Mouse (Mus musculus) monocyte, adult 2 months (primary cell): ENCODE measurements around the gene Smox.

Experiments used
- DNase-seq, 2 experiments: peaks; one replicate each; pipeline ENCODE4 v3.0.0; 2022; ENCODE audit warnings: low spot score in 2 of 2, low read depth in 1 of 2

Gene Smox

GRCm38 (mm10) chr2:131510531-131510930 is 19.2 kb downstream of the Smox start:
- no peak for DNase-seq

- DNase-seq, result no peak
Measured at GRCm38 (mm10) chr2:131513477-131513876, 22.2 kb downstream of the Smox start.

DNA sequence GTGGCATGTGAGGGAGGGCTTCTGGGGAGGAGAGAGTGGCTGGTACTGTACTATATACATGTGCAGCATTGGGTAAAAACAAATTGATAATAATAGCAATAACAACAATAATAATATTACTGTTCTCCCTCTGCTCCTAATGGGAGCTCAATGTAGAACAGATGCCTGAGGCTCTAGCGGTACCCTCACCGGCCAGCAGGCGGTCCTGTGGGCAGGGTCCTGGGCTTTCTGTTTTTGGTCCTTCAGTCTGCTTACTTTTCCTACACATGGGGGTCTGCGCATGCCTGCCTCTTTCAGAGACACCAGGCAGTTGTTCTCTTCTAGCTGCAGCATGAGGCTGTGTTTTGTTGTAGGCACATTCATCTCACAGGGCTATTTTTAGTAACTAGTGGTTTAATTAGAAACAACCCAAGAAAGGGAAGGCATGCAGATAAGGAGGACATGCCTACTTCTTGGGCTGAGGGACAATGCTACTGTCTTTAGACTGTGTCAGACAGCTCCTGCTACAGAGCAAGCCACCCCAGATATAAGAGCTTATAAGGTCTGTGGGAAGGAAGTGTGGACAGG is 22.8 kb downstream of the Smox start:
- DNase-seq, result no peak

GRCm38 (mm10) chr2:131517550-131517949 is 26.3 kb downstream of the Smox start:
- DNase-seq, result no peak

GRCm38 (mm10) chr2:131518790-131519189 is 27.5 kb downstream of the Smox start:
- no peak for DNase-seq

GRCm38 (mm10) chr2:131520743-131521142 is 29.4 kb downstream of the Smox start:
- no peak for DNase-seq

DNA sequence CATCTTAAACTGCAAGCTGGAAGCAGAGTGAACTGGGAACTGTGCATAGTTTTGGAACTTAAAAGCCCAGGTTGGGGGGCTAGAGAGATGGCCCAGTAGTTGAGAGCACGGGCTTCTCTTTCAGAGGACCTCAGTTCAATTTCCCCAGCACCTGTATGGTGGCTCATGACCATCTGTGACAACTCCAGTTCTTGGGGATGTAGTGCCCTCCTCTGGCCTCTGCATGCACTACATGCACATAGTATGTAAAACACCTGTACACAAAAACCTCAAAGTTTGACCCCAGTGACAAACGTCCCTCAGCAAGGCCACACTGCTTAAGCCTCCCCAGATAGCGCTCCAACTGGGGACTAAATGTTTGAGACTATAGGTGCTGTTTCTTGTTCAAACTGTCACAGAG is 35.8 kb downstream of the Smox start:
- DNase-seq, result no peak

DNA sequence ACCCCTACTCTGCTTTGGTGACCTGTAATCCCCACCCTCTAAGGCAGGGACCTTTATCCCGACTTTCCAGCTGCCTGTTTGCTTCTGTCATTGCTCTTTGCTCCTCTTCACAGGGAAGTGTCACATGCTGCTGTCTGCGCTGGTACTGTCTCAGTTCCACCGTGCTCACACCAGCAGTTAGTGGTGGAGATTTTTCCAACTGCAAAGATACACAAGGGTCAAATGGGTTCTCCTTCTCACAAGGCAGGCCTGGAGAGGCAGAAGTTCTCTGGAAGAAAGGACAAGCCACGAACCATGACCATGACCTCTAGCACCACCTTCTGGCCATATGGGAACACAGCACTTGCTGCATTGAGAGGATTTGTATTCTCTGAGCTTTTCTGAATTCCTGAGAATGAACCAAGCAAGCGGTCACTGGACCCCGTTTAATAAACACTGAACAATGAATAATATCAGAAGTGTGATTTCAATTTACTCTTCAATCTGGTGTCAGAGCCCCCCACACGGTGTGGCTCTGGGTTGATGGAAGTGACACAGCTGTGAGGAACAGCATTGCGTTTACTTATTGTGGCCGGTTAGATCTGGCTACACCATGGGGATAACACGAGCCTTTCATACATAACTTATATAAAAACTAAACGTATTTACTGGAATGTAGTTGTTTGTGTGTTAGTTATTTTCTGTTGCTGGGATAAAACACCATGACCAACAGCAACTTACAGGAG is 38.8 kb downstream of the Smox start:
- DNase-seq, result no peak

GRCm38 (mm10) chr2:131530623-131531008 is 39.3 kb downstream of the Smox start:
- DNase-seq, result peak; percentile 50 to 55

DNA sequence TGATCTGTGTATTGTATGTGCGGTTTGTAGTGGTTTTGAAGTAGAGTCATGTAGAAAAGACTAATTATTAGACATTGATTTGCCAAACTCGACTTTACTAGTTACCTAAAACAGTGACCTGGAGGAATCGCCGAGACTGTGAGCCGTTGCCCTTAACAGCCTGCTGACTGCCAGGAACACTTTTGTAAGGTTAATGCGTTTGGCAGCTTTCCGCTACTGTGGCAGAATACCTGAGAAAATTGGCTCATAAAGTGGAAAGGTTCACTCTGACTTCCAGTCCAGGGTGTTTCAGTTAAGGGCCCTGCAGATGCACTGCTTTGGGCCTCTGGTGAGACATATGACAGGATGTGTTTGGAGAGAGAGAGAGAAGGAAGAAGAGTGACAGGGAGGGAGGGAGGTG is 40.0 kb downstream of the Smox start:
- DNase-seq, result no peak

- DNase-seq, result no peak
Measured at GRCm38 (mm10) chr2:131535168-131535567, 43.9 kb downstream of the Smox start.

- DNase-seq, result no peak
Measured at GRCm38 (mm10) chr2:131538341-131538740, 47.0 kb downstream of the Smox start.

DNA sequence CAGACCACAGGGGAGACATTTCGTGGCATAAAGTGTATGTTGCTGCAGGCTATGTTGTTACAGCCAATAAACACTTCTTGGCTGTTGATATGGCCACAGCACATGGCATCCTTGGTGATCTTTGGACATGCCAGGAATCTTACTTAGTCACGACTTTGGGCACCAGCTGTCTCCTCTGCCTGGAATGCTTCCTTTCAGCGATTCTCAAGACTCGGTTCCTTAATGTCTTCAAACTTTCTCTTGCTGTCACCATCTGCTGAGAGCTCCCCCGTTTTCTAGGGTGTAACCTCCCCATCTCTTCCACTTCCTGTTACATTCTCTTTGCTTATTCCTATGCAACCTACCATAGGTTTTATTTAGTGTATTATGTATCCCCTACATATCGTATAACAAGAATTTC is 48.5 kb downstream of the Smox start:
- DNase-seq, result no peak

DNA sequence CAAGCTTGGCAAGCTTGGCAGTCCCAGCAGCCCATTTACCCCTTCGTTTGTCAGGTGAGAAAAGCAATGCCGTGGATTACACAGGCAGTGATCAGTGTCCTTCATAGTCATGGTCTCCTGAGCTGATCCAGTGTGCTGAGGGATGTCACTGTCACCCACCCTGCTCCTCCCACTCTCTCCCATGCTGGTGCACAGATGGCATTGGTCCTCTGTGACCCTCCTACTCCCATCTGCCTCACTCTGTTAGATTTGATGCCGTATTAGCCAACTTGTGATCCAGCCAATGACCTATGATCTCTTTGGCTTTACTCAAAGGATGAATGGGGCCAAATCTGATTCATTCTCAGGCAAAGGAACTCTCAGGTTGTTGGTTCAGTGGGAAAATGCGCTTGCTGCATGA is 50.4 kb downstream of the Smox start:
- no peak for DNase-seq

GRCm38 (mm10) chr2:131542531-131542930 is 51.2 kb downstream of the Smox start:
- no peak for DNase-seq

DNA sequence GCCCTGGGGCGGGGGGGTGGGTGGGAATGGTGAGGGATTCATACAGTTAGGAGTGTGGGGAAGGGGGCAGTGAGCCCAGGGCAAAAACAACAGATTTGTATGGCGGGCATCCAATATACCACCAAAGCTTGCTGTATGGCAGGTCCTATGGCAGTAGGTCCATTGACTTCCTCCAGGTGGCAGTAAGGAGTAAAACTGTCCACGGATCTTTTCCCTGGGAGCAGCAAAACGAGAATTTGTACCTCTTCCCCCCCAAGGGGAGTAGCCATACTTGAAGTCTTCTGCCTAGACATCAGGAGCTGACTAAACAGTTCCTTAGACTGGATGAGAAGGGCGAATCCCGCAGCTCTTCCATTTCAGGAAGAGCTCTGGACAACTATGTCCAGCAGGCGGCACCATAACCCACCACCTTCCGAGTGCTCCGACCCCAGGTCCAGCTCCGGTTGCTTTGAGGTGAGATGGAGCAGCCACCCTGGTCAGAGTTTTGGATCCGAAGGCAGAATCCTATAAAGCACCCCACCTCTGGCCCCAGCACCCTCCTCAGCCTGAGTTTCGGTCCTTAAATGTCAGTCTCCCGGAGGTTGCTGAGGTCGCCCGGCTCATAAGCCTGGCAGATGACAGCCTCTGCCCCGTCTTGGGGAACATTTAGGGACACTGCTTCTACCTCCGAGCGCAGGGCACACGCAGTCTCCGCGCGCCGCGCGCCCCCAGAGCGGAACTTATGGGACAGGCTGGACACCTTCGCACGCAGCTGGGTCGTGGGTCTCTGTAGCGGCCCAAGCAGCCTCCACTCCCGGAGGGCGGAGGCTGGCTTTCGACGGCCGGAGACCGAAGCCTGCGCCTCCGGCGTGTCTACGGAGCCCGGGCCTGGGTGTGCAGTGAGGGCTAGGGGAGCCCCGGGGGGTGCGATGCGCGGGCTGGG is 54.4 kb downstream of the Smox start:
- peak; percentile 18 to 40 for DNase-seq

GRCm38 (mm10) chr2:131546308-131546700 is 55.0 kb downstream of the Smox start:
- DNase-seq, result no peak

DNA sequence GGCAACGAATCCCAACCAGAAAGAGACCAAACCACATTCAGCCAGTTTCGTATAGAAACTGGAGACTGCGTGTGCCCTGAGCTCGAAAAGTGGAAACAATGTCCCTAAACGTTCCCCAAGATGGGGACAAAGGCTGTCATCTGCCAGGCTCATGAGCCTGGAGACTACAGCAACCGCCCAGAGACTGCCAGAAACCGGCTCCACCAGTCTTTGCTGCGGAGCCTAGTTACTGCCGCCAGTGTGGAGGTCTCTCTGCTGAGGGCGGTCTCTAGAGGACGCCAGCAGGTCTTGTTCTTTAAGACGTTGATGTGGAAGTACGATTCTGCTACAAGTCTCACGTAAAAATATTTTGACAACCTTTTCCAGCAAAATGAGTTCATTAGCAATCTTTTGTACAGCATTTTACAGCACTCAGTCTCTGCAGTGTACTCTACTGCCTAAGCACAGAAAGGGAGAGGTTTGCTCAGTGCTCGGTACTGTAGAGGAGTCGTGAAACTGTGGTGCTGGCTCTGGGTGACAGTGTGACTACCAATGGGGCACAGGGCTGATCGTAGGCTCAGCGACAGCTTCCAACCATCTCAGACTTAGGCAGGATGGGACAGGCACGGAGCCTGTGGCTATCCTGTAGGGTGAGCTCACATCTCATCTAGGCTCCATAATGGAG is 55.6 kb downstream of the Smox start:
- DNase-seq, result no peak

DNA sequence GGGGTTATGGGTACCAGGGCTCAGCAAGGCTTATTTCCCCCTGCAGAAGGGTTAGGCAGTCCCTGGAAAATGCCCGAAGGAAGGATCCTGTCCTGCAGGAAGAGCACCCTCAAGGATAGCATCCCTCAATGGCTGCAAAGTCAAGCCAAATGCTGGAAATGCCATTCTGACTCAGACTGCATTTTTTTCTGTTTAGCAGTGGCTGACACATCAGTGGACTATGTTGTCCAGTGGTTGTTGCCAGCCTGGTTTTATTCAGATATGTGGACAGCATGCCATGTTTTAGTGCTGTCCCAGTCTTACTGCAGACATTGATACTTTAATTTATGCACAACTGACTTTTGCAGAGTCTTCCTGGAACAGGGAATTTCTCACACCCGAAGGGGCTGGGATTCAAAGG is 57.0 kb downstream of the Smox start:
- no peak for DNase-seq

- DNase-seq, result no peak
Measured at GRCm38 (mm10) chr2:131549090-131549489, 57.8 kb downstream of the Smox start.

GRCm38 (mm10) chr2:131550474-131550873 is 59.2 kb downstream of the Smox start:
- DNase-seq, result no peak

DNA sequence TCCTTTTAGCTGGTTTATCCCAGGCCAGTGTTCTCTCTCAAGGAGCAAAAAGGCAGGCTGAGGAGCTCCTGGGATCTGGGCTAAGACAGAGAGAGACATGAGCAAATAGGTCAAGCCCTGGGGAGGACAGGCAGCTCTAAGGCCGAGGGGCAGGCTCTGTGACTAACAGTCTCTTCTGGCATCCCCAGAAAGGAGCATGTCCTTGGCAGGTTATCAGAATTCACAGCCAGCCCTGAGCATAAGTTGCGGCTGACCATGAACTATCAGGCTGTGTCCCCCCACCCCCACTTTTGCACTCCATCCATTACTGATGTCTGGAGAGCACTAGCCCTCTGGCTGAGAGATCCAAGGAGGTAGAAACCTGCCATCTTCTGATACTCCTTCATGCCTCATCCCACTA is 59.6 kb downstream of the Smox start:
- no peak for DNase-seq
